Mouse (Mus musculus) embryo, embryonic 10.5 days (tissue): ENCODE results near the gene Axl.
"Not testable (repeated sequence)": the region's sequence is repeated elsewhere in the genome, so short reads cannot be mapped to it uniquely, and the experiment has no call there.

Source experiments
- DNase-seq: peaks from one replicate; pipeline ENCODE4 v3.0.0-alpha.2; 2015; ENCODE audit warnings: low spot score

Gene Axl

GRCm38 (mm10) chr7:25793679-25794078 is 5.2 kb upstream of the Axl start:
- no peak for DNase-seq

- not testable (repeated sequence) for DNase-seq
Observed at GRCm38 (mm10) chr7:25792966-25793365, 4.5 kb upstream of the Axl start.

GRCm38 (mm10) chr7:25790615-25791014 is 2.1 kb upstream of the Axl start:
- DNase-seq = no peak

- DNase-seq = peak; percentile 15
Observed at GRCm38 (mm10) chr7:25789129-25789440, 580 bp upstream of the Axl start.

GRCm38 (mm10) chr7:25787456-25788219 is 867 bp downstream of the Axl start:
- peak; percentile 36 for DNase-seq

- DNase-seq = no peak
Observed at GRCm38 (mm10) chr7:25786974-25787373, 1.5 kb downstream of the Axl start.

GRCm38 (mm10) chr7:25785752-25786151 is 2.8 kb downstream of the Axl start:
- no peak for DNase-seq

GRCm38 (mm10) chr7:25784808-25785207 is 3.7 kb downstream of the Axl start:
- DNase-seq = no peak

- DNase-seq = no peak
Observed at GRCm38 (mm10) chr7:25783746-25784145, 4.8 kb downstream of the Axl start.

- no peak for DNase-seq
Observed at GRCm38 (mm10) chr7:25782744-25783143, 5.8 kb downstream of the Axl start.

GRCm38 (mm10) chr7:25781937-25782610 is 6.4 kb downstream of the Axl start:
- DNase-seq = peak; percentile 43

- DNase-seq = peak; percentile 37
Observed at GRCm38 (mm10) chr7:25781321-25781936, 7.1 kb downstream of the Axl start.

- no peak for DNase-seq
Observed at GRCm38 (mm10) chr7:25780753-25781152, 7.8 kb downstream of the Axl start.

GRCm38 (mm10) chr7:25780021-25780420 is 8.5 kb downstream of the Axl start:
- no peak for DNase-seq

- no peak for DNase-seq
Observed at GRCm38 (mm10) chr7:25768229-25768628, 20.3 kb downstream of the Axl start.

GRCm38 (mm10) chr7:25766108-25766507 is 22.4 kb downstream of the Axl start:
- DNase-seq = no peak

GRCm38 (mm10) chr7:25764221-25764620 is 24.3 kb downstream of the Axl start:
- DNase-seq = peak; percentile 34

- DNase-seq = no peak
Observed at GRCm38 (mm10) chr7:25763678-25764077, 24.8 kb downstream of the Axl start.

- DNase-seq = no peak
Observed at GRCm38 (mm10) chr7:25761354-25761753, 27.2 kb downstream of the Axl start.

GRCm38 (mm10) chr7:25756011-25756410 is 32.5 kb downstream of the Axl start:
- peak; percentile 94 for DNase-seq

- DNase-seq = peak; percentile 85
Observed at GRCm38 (mm10) chr7:25755468-25755833, 33.1 kb downstream of the Axl start.

GRCm38 (mm10) chr7:25754738-25755467 is 33.6 kb downstream of the Axl start, which contains the start of gene Hnrnpul1:
Gene Hnrnpul1 (minus strand): TSS chr7:25754757.
- DNase-seq = peak; percentile 99

GRCm38 (mm10) chr7:25754439-25754737 is 34.1 kb downstream of the Axl start:
- no peak for DNase-seq
